8 mouse cellular contexts compared by ENCODE assay signal in the genomic region with DNA sequence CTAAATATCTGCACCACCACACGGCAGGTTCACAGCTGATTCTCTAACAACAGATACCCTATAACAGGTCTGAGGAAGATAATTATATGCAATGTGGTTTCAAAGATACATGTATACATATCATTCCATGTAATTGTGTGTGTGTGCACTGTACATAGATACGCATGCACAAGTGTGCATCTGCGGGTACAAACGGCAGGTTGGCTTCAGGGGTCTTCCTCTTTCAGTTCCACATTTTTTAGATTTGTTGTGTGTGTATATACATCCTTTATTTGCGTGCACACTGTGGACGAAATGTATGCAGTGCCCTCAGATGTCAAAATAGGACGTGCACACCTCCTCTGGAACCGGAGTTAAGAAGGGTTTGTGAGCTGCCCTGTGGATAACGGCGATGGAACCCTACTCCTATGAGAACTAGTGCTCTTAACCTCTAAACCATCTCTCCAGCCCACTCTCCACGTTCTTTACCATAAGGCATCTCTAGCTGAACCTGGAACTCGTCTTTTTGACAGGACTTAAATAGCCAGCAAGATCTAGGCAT. TPM values are rescaled to one million over a fixed set of nuclear protein-coding genes. Genes with fewer than 3 reads are reported as not detected.
A peak's percentile ranks its signal among the peaks of the same experiment; 100 is the strongest.
DNase-seq lines count a peak whose midpoint lies in the region; ATAC-seq lines count a peak whose summit lies in the region.

No protein-coding gene starts in this region.

- peak; percentile 10; the same call in 1 of the 2 replicates for ATAC-seq in neural tube, embryonic 11.5 days (ENCODE audit: insufficient read depth, low FRiP score, low TSS enrichment)
- no peak for ATAC-seq in liver, embryonic 16.5 days (ENCODE audit: low read depth)
- ATAC-seq in stomach, embryonic 16.5 days (ENCODE audit: insufficient read depth, low FRiP score), result no peak

- no peak overlapping the region for H3K4me3 ChIP-seq in neural tube, embryonic 11.5 days (ENCODE audit: low read depth, low read length)
- peak overlapping the region; percentile 95 for H3K4me3 ChIP-seq in liver, embryonic 16.5 days (ENCODE audit: low read depth, low read length)
- peak overlapping the region; percentile 93 for H3K4me3 ChIP-seq in stomach, embryonic 16.5 days (replicated peaks; ENCODE audit: low read length)

- no peak overlapping the region for H3K9ac ChIP-seq in neural tube, embryonic 11.5 days (ENCODE audit: low read length)
- 0 out of 2 replicates have a peak overlapping the region, but pooled peaks have one; percentile 99 for H3K9ac ChIP-seq in liver, embryonic 16.5 days (ENCODE audit: low read depth, low read length)
- no peak overlapping the region for H3K9ac ChIP-seq in stomach, embryonic 16.5 days (ENCODE audit: low read length)

- H3K4me1 ChIP-seq in neural tube, embryonic 11.5 days (ENCODE audit: control insufficient read depth, insufficient read depth, low read length), result no peaks in the 10 kb centered on the region
- peaks cover 19% of the 10 kb centered on the region for H3K4me1 ChIP-seq in liver, embryonic 16.5 days (ENCODE audit: control insufficient read depth, low read depth, low read length)
- peaks cover 6% of the 10 kb centered on the region; the same call in 1 of the 2 replicates for H3K4me1 ChIP-seq in stomach, embryonic 16.5 days (ENCODE audit: control insufficient read depth, insufficient read depth, low read length)

- H3K36me3 ChIP-seq in neural tube, embryonic 11.5 days (ENCODE audit: control insufficient read depth, insufficient read depth, low read length), result peaks cover 3% of the 10 kb centered on the region
- H3K36me3 ChIP-seq in liver, embryonic 16.5 days (ENCODE audit: control insufficient read depth, insufficient read depth), result peaks cover 14% of the 10 kb centered on the region
- peaks cover 9% of the 10 kb centered on the region; the same call in 1 of the 2 replicates for H3K36me3 ChIP-seq in stomach, embryonic 16.5 days (ENCODE audit: control insufficient read depth, insufficient read depth, low read length)

- no peaks in the 10 kb centered on the region for H3K9me3 ChIP-seq in neural tube, embryonic 11.5 days (ENCODE audit: control insufficient read depth, low read length)
- H3K9me3 ChIP-seq in liver, embryonic 16.5 days (replicated peaks; ENCODE audit: control insufficient read depth, low read length), result no peaks in the 10 kb centered on the region
- H3K9me3 ChIP-seq in stomach, embryonic 16.5 days (replicated peaks; ENCODE audit: control insufficient read depth, low read length), result no peaks in the 10 kb centered on the region

- H3K27me3 ChIP-seq in neural tube, embryonic 11.5 days (ENCODE audit: control insufficient read depth, insufficient read depth, low read length), result no peaks in the 10 kb centered on the region
- H3K27me3 ChIP-seq in liver, embryonic 16.5 days (ENCODE audit: control insufficient read depth, insufficient read depth, low read depth, low read length), result no peaks in the 10 kb centered on the region
- no peaks in the 10 kb centered on the region for H3K27me3 ChIP-seq in stomach, embryonic 16.5 days (ENCODE audit: control insufficient read depth, insufficient read depth, low read length)

- 87% methylated on average over 12 of the region's 12 CpGs for WGBS in neural tube, embryonic 11.5 days
- 59% methylated on average over 12 of the region's 12 CpGs for WGBS in liver, embryonic 16.5 days (ENCODE audit: insufficient replicate concordance)
- 83% methylated on average over 12 of the region's 12 CpGs for WGBS in stomach, embryonic 16.5 days

- no peak overlapping the region for H3K4me2 ChIP-seq in neural tube, embryonic 11.5 days (ENCODE audit: low read depth)
- peak overlapping the region; percentile 43 for H3K4me2 ChIP-seq in liver, embryonic 16.5 days (ENCODE audit: low read depth, low read length)
- no peak overlapping the region for H3K4me2 ChIP-seq in stomach, embryonic 16.5 days (ENCODE audit: low read depth, low read length)

- peak; percentile 55 for DNase-seq in cerebellum, adult 9-10 months
- no peak for DNase-seq in cerebellum, postnatal 14 days
- DNase-seq in neural tube, embryonic 11.5 days (ENCODE audit: low spot score), result no peak
- DNase-seq in neural tube, embryonic 10.5 days (ENCODE audit: extremely low spot score, low spot score), result no peak
- DNase-seq in retina, postnatal 1 day, result no peak
- DNase-seq in thymus, postnatal 0 days (ENCODE audit: low spot score), result no peak

- no peak overlapping the region for H3K27ac ChIP-seq in neural tube, embryonic 11.5 days (ENCODE audit: low read depth, low read length)
- H3K27ac ChIP-seq in liver, embryonic 16.5 days (ENCODE audit: low read length), result no peak overlapping the region
- H3K27ac ChIP-seq in stomach, embryonic 16.5 days (ENCODE audit: low read length), result no peak overlapping the region

RNA-seq across cellular contexts. Expression of a gene that starts 25.2 kb away (rescaled TPM):
- polyA plus RNA-seq in neural tube, embryonic 11.5 days (2014; fragmentation: Nextera tagmentation; extraction: Ambion mirVana), result 189 and 194 TPM in 2 replicates
- 71.7 and 77.4 TPM in 2 replicates for polyA plus RNA-seq in liver, embryonic 16.5 days (2015; fragmentation: Nextera tagmentation; extraction: Ambion mirVana)
- 92.7 and 103 TPM in 2 replicates for polyA plus RNA-seq in stomach, embryonic 16.5 days (2015; fragmentation: Nextera tagmentation; extraction: Ambion mirVana)
- polyA plus RNA-seq in thymus, postnatal 0 days (2015; fragmentation: Nextera tagmentation; extraction: Ambion mirVana), result 173 and 179 TPM in 2 replicates

RNA-seq across cellular contexts. Expression of a gene that starts 27.5 kb away (rescaled TPM):
- 53.0 and 59.9 TPM in 2 replicates for polyA plus RNA-seq in neural tube, embryonic 11.5 days (2014; fragmentation: Nextera tagmentation; extraction: Ambion mirVana)
- 19.2 and 19.4 TPM in 2 replicates for polyA plus RNA-seq in liver, embryonic 16.5 days (2015; fragmentation: Nextera tagmentation; extraction: Ambion mirVana)
- polyA plus RNA-seq in stomach, embryonic 16.5 days (2015; fragmentation: Nextera tagmentation; extraction: Ambion mirVana), result 54.5 and 55.7 TPM in 2 replicates
- polyA plus RNA-seq in thymus, postnatal 0 days (2015; fragmentation: Nextera tagmentation; extraction: Ambion mirVana), result 54.8 and 67.0 TPM in 2 replicates

RNA-seq across cellular contexts. Expression of a gene that starts 29.5 kb away (rescaled TPM):
- 56.6 and 62.6 TPM in 2 replicates for polyA plus RNA-seq in neural tube, embryonic 11.5 days (2014; fragmentation: Nextera tagmentation; extraction: Ambion mirVana)
- 2.2 and 3.3 TPM in 2 replicates for polyA plus RNA-seq in liver, embryonic 16.5 days (2015; fragmentation: Nextera tagmentation; extraction: Ambion mirVana)
- 23.9 and 24.7 TPM in 2 replicates for polyA plus RNA-seq in stomach, embryonic 16.5 days (2015; fragmentation: Nextera tagmentation; extraction: Ambion mirVana)
- 16.6 and 17.3 TPM in 2 replicates for polyA plus RNA-seq in thymus, postnatal 0 days (2015; fragmentation: Nextera tagmentation; extraction: Ambion mirVana)
